Mouse (Mus musculus) hindbrain, embryonic 14.5 days (tissue): ENCODE results near the gene Lipe. TPM values are rescaled to one million over a fixed set of nuclear protein-coding genes. Genes with fewer than 3 reads are reported as not detected.
"Not testable (repeated sequence)": the region's sequence is repeated elsewhere in the genome, so short reads cannot be mapped to it uniquely, and the experiment has no call there.

Source experiments
- ATAC-seq: fragments of 200-750 bp; cut with Nextera tagmentation; 2 replicates; pipeline ENCODE4 v1.8.0; 2017; ENCODE audit warnings: moderate number of reproducible peaks, mild to moderate bottlenecking, moderate TSS enrichment, moderate library complexity; ENCODE audit not compliant: low FRiP score
- DNase-seq: peaks from one replicate; pipeline ENCODE4 v3.0.0-alpha.2; 2015; ENCODE audit warnings: low spot score
- H3K27ac ChIP-seq: fragments of 300-500 bp; sonication (generic); 2 replicates; pipeline ENCODE4 v1.5.1; 2014; ENCODE audit warnings: mild to moderate bottlenecking, moderate library complexity
- H3K27me3 ChIP-seq: fragments of 300-500 bp; sonication (generic); 2 replicates; pipeline ENCODE4 v1.6.1; 2014; ENCODE audit warnings: mild to moderate bottlenecking, low read length, mixed read lengths; ENCODE audit not compliant: control insufficient read depth, insufficient read depth
- H3K36me3 ChIP-seq: fragments of 300-500 bp; sonication (generic); replicated peaks from 2 replicates; pipeline ENCODE4 v1.6.1; 2014; ENCODE audit not compliant: control insufficient read depth, insufficient read depth
- H3K4me1 ChIP-seq: fragments of 300-500 bp; sonication (generic); replicated peaks from 2 replicates; pipeline ENCODE4 v1.6.1; 2014; ENCODE audit warnings: antibody characterized with exemption, low read length, mixed read lengths; ENCODE audit not compliant: control insufficient read depth, insufficient read depth
- H3K4me2 ChIP-seq: fragments of 300-500 bp; sonication (generic); replicated peaks from 2 replicates; pipeline ENCODE4 v1.6.1; 2014; ENCODE audit warnings: mild to moderate bottlenecking, moderate library complexity
- H3K4me3 ChIP-seq: fragments of 300-500 bp; sonication (generic); replicated peaks from 2 replicates; pipeline ENCODE4 v1.5.1; 2014; ENCODE audit warnings: mild to moderate bottlenecking, low read length
- H3K9ac ChIP-seq: fragments of 300-500 bp; sonication (generic); 2 replicates; pipeline ENCODE4 v1.6.1; 2014
- H3K9me3 ChIP-seq: fragments of 300-500 bp; sonication (generic); 2 replicates; pipeline ENCODE4 v1.6.1; 2016; ENCODE audit warnings: low read length; ENCODE audit not compliant: control insufficient read depth
- WGBS: fragments of 180-500 bp; shearing (Covaris S2); extraction: QIAGEN DNeasy Blood & Tissue Kit; methylation state at CpG from one replicate; pipeline ENCODE4 v1.1.7; 2014; 5-methylcytosine and 5-hydroxymethylcytosine counted together
- polyA plus RNA-seq: library from polyadenylated mRNA; unstranded; fragments of >200 nt; fragmentation: Nextera tagmentation; extraction: Ambion mirVana; gene quantifications from 2 replicates; pipeline ENCODE4 v1.2.1, GENCODE M21; 2014

The Lipe gene
- polyA plus RNA-seq, 1 experiment from 2014 or later, result 5.7 TPM

- no peak overlapping the region for H3K4me3 ChIP-seq
- no peak overlapping the region for H3K9ac ChIP-seq
- H3K4me2 ChIP-seq, result no peak overlapping the region
- ATAC-seq (no peak), DNase-seq (no peak)
- no peaks in the 10 kb centered on the region for H3K36me3 ChIP-seq
- 92% methylated on average over 9 of the region's 9 CpGs for WGBS
- H3K27ac ChIP-seq, result no peak overlapping the region
- H3K9me3 ChIP-seq, result no peaks in the 10 kb centered on the region
- no peaks in the 10 kb centered on the region for H3K27me3 ChIP-seq
- no peaks in the 10 kb centered on the region for H3K4me1 ChIP-seq
Measured at GRCm38 (mm10) chr7:25433781-25434560, 35.5 kb upstream of the Lipe start.

- no peak overlapping the region for H3K4me2 ChIP-seq
- H3K36me3 ChIP-seq, result no peaks in the 10 kb centered on the region
- H3K9me3 ChIP-seq, result no peaks in the 10 kb centered on the region
- H3K4me3 ChIP-seq, result no peak overlapping the region
- DNase-seq, result no peak
- ATAC-seq, result no peak
- H3K27ac ChIP-seq, result no peak overlapping the region
- H3K27me3 ChIP-seq, result no peaks in the 10 kb centered on the region
- H3K9ac ChIP-seq, result no peak overlapping the region
- WGBS, result 11% methylated on average over 5 of the region's 5 CpGs
- H3K4me1 ChIP-seq, result no peaks in the 10 kb centered on the region
Measured at GRCm38 (mm10) chr7:25433007-25433541, 34.6 kb upstream of the Lipe start.

GRCm38 (mm10) chr7:25432381-25432780 is 33.9 kb upstream of the Lipe start:
- no peak overlapping the region for H3K4me2 ChIP-seq
- no peak overlapping the region for H3K27ac ChIP-seq
- DNase-seq (no peak), ATAC-seq (no peak)
- H3K4me3 ChIP-seq, result no peak overlapping the region
- H3K9me3 ChIP-seq, result no peaks in the 10 kb centered on the region
- H3K4me1 ChIP-seq, result no peaks in the 10 kb centered on the region
- no peak overlapping the region for H3K9ac ChIP-seq
- H3K27me3 ChIP-seq, result no peaks in the 10 kb centered on the region
- no peaks in the 10 kb centered on the region for H3K36me3 ChIP-seq
- 91% methylated on average over 6 of the region's 6 CpGs for WGBS

GRCm38 (mm10) chr7:25429886-25430784 is 31.6 kb upstream of the Lipe start:
- H3K4me1 ChIP-seq, result no peaks in the 10 kb centered on the region
- no peaks in the 10 kb centered on the region for H3K9me3 ChIP-seq
- no peak for ATAC-seq
- no peak overlapping the region for H3K27ac ChIP-seq
- no peaks in the 10 kb centered on the region for H3K36me3 ChIP-seq
- H3K9ac ChIP-seq, result no peak overlapping the region
- 92% methylated on average over 4 of the region's 4 CpGs for WGBS
- DNase-seq, result no peak
- no peaks in the 10 kb centered on the region for H3K27me3 ChIP-seq
- no peak overlapping the region for H3K4me2 ChIP-seq
- H3K4me3 ChIP-seq, result no peak overlapping the region

- no peak overlapping the region for H3K4me3 ChIP-seq
- no peaks in the 10 kb centered on the region for H3K36me3 ChIP-seq
- no peaks in the 10 kb centered on the region for H3K27me3 ChIP-seq
- H3K9ac ChIP-seq, result no peak overlapping the region
- ATAC-seq (no peak), DNase-seq (no peak)
- H3K9me3 ChIP-seq, result no peaks in the 10 kb centered on the region
- no peaks in the 10 kb centered on the region for H3K4me1 ChIP-seq
- WGBS, result 87% methylated on average over 3 of the region's 3 CpGs
- H3K27ac ChIP-seq, result no peak overlapping the region
- H3K4me2 ChIP-seq, result no peak overlapping the region
Measured at GRCm38 (mm10) chr7:25428321-25428720, 29.8 kb upstream of the Lipe start.

GRCm38 (mm10) chr7:25427144-25427543 is 28.6 kb upstream of the Lipe start:
- DNase-seq (no peak), ATAC-seq (no peak)
- 85% methylated on average over 5 of the region's 5 CpGs for WGBS
- H3K27ac ChIP-seq, result no peak overlapping the region
- no peaks in the 10 kb centered on the region for H3K4me1 ChIP-seq
- no peak overlapping the region for H3K4me3 ChIP-seq
- 0 out of 2 replicates have a peak, but pooled peaks cover 4% of the 10 kb centered on the region for H3K27me3 ChIP-seq
- no peaks in the 10 kb centered on the region for H3K9me3 ChIP-seq
- no peak overlapping the region for H3K4me2 ChIP-seq
- H3K36me3 ChIP-seq, result no peaks in the 10 kb centered on the region
- no peak overlapping the region for H3K9ac ChIP-seq

GRCm38 (mm10) chr7:25426380-25426779 is 27.9 kb upstream of the Lipe start:
- not testable (repeated sequence) for H3K9ac ChIP-seq, DNase-seq, H3K27me3 ChIP-seq, H3K4me2 ChIP-seq, H3K4me1 ChIP-seq, H3K36me3 ChIP-seq, H3K4me3 ChIP-seq, ATAC-seq, H3K9me3 ChIP-seq, H3K27ac ChIP-seq
- 87% methylated on average over 4 of the region's 4 CpGs for WGBS

- no peaks in the 10 kb centered on the region for H3K36me3 ChIP-seq
- 0 out of 2 replicates have a peak, but pooled peaks cover 4% of the 10 kb centered on the region for H3K27me3 ChIP-seq
- H3K9ac ChIP-seq, result no peak overlapping the region
- no peaks in the 10 kb centered on the region for H3K9me3 ChIP-seq
- no peak overlapping the region for H3K27ac ChIP-seq
- H3K4me3 ChIP-seq, result no peak overlapping the region
- H3K4me2 ChIP-seq, result no peak overlapping the region
- ATAC-seq (0 out of 2 replicates have a peak, but pooled peaks have one; percentile 55), DNase-seq (peak; percentile 96)
- WGBS, result 41% methylated on average over 4 of the region's 4 CpGs
- H3K4me1 ChIP-seq, result no peaks in the 10 kb centered on the region
Measured at GRCm38 (mm10) chr7:25424429-25424828, 25.9 kb upstream of the Lipe start.

GRCm38 (mm10) chr7:25422286-25422841 is 23.9 kb upstream of the Lipe start:
- no peak overlapping the region for H3K4me3 ChIP-seq
- H3K4me2 ChIP-seq, result no peak overlapping the region
- 64% methylated on average over 16 of the region's 16 CpGs for WGBS
- DNase-seq (no peak), ATAC-seq (no peak)
- no peaks in the 10 kb centered on the region for H3K36me3 ChIP-seq
- H3K9me3 ChIP-seq, result no peaks in the 10 kb centered on the region
- H3K4me1 ChIP-seq, result no peaks in the 10 kb centered on the region
- H3K27ac ChIP-seq, result no peak overlapping the region
- H3K9ac ChIP-seq, result no peak overlapping the region
- 0 out of 2 replicates have a peak, but pooled peaks cover 4% of the 10 kb centered on the region for H3K27me3 ChIP-seq
